Mouse (Mus musculus): ENCODE results near the gene Ovca2. TPM values are rescaled to one million over a fixed set of nuclear protein-coding genes. Genes with fewer than 3 reads are reported as not detected.
A peak's percentile ranks its signal among the peaks of the same experiment; 100 is the strongest.

Gene Ovca2
- polyA plus RNA-seq, 1 experiment from 2014 or later = 29.5 TPM

- Histone ChIP-seq H3K9me3 (no peaks in the 10 kb centered on the region), H3K4me2 (replicated peaks) (no peak overlapping the region), H3K36me3 (peaks cover 72% of the 10 kb centered on the region), H3K4me3 (no peak overlapping the region), H3K27ac (no peak overlapping the region), H3K9ac (no peak overlapping the region), H3K4me1 (peaks cover 62% of the 10 kb centered on the region), H3K27me3 (peaks cover 20% of the 10 kb centered on the region)
- no peak for ATAC-seq (ENCODE audit: low FRiP score, low read depth)
- WGBS = 68% methylated on average over 2 of the region's 2 CpGs
Measured at GRCm38 (mm10) chr11:75159564-75159963, 19.1 kb downstream of the Ovca2 start.

- H3K4me2 ChIP-seq (replicated peaks) = no peak overlapping the region
- H3K9me3 ChIP-seq = no peaks in the 10 kb centered on the region
- H3K9ac ChIP-seq = no peak overlapping the region
- H3K27ac ChIP-seq = peak overlapping the region; percentile 39; the same call in 1 of the 2 replicates
- peaks cover 60% of the 10 kb centered on the region for H3K36me3 ChIP-seq
- H3K4me3 ChIP-seq = no peak overlapping the region
- 89% methylated on average over 14 of the region's 14 CpGs for WGBS
- H3K4me1 ChIP-seq = peaks cover 59% of the 10 kb centered on the region
- no peak for ATAC-seq (ENCODE audit: low FRiP score, low read depth)
- peaks cover 9% of the 10 kb centered on the region for H3K27me3 ChIP-seq
Measured at GRCm38 (mm10) chr11:75158432-75158831, 20.2 kb downstream of the Ovca2 start.

- Histone ChIP-seq H3K4me1 (peaks cover 54% of the 10 kb centered on the region), H3K27me3 (peaks cover 4% of the 10 kb centered on the region), H3K27ac (no peak overlapping the region; the same call in 1 of the 2 replicates), H3K9ac (no peak overlapping the region), H3K9me3 (no peaks in the 10 kb centered on the region), H3K4me3 (no peak overlapping the region), H3K4me2 (replicated peaks) (no peak overlapping the region), H3K36me3 (peaks cover 59% of the 10 kb centered on the region)
- no peak for ATAC-seq (ENCODE audit: low FRiP score, low read depth)
- 34% methylated on average over 2 of the region's 2 CpGs for WGBS
Measured at GRCm38 (mm10) chr11:75157901-75158300, 20.7 kb downstream of the Ovca2 start.

- no peak for ATAC-seq (ENCODE audit: low FRiP score, low read depth)
- H3K27ac ChIP-seq = peak overlapping the region; percentile 61; the same call in 1 of the 2 replicates
- no peaks in the 10 kb centered on the region for H3K27me3 ChIP-seq
- WGBS = 39% methylated on average over 4 of the region's 4 CpGs
- no peak overlapping the region for H3K4me2 ChIP-seq (replicated peaks)
- H3K36me3 ChIP-seq = peaks cover 53% of the 10 kb centered on the region
- H3K9ac ChIP-seq = 0 out of 2 replicates have a peak overlapping the region, but pooled peaks have one; percentile 25
- H3K9me3 ChIP-seq = no peaks in the 10 kb centered on the region
- no peak overlapping the region for H3K4me3 ChIP-seq
- H3K4me1 ChIP-seq = peaks cover 49% of the 10 kb centered on the region
Measured at GRCm38 (mm10) chr11:75157037-75157436, 21.6 kb downstream of the Ovca2 start.

GRCm38 (mm10) chr11:75156416-75156815 is 22.2 kb downstream of the Ovca2 start:
- Histone ChIP-seq H3K27me3 (no peaks in the 10 kb centered on the region), H3K4me2 (replicated peaks) (no peak overlapping the region), H3K9me3 (no peaks in the 10 kb centered on the region), H3K4me1 (peaks cover 43% of the 10 kb centered on the region), H3K9ac (peak overlapping the region; percentile 43; the same call in 1 of the 2 replicates), H3K4me3 (no peak overlapping the region), H3K27ac (peak overlapping the region; percentile 64), H3K36me3 (peaks cover 51% of the 10 kb centered on the region)
- 23% methylated on average over 5 of the region's 5 CpGs for WGBS
- no peak for ATAC-seq (ENCODE audit: low FRiP score, low read depth)

GRCm38 (mm10) chr11:75155985-75156384 is 22.6 kb downstream of the Ovca2 start:
- no peak for ATAC-seq (ENCODE audit: low FRiP score, low read depth)
- Histone ChIP-seq H3K27ac (peak overlapping the region; percentile 64), H3K36me3 (peaks cover 51% of the 10 kb centered on the region), H3K9me3 (no peaks in the 10 kb centered on the region), H3K4me1 (peaks cover 39% of the 10 kb centered on the region), H3K4me3 (no peak overlapping the region), H3K9ac (peak overlapping the region; percentile 43; the same call in 1 of the 2 replicates), H3K4me2 (replicated peaks) (no peak overlapping the region), H3K27me3 (no peaks in the 10 kb centered on the region)
- WGBS = 30% methylated on average over 6 of the region's 6 CpGs

- Histone ChIP-seq H3K36me3 (peaks cover 48% of the 10 kb centered on the region), H3K27ac (no peak overlapping the region), H3K4me3 (no peak overlapping the region), H3K9ac (no peak overlapping the region), H3K9me3 (no peaks in the 10 kb centered on the region), H3K4me1 (peaks cover 45% of the 10 kb centered on the region), H3K27me3 (no peaks in the 10 kb centered on the region), H3K4me2 (replicated peaks) (no peak overlapping the region)
- no peak for ATAC-seq (ENCODE audit: low FRiP score, low read depth)
- 73% methylated on average over 6 of the region's 6 CpGs for WGBS
Measured at GRCm38 (mm10) chr11:75154053-75154585, 24.5 kb downstream of the Ovca2 start.

- no peak overlapping the region for H3K4me3 ChIP-seq
- no peak for ATAC-seq (ENCODE audit: low FRiP score, low read depth)
- H3K4me2 ChIP-seq (replicated peaks) = no peak overlapping the region
- WGBS = 74% methylated on average over 18 of the region's 18 CpGs
- peaks cover 57% of the 10 kb centered on the region for H3K4me1 ChIP-seq
- no peak overlapping the region for H3K27ac ChIP-seq
- no peaks in the 10 kb centered on the region for H3K27me3 ChIP-seq
- H3K9ac ChIP-seq = no peak overlapping the region
- peaks cover 37% of the 10 kb centered on the region for H3K36me3 ChIP-seq
- H3K9me3 ChIP-seq = no peaks in the 10 kb centered on the region
Measured at GRCm38 (mm10) chr11:75152603-75153557, 25.8 kb downstream of the Ovca2 start.

GRCm38 (mm10) chr11:75150346-75150745 is 28.3 kb downstream of the Ovca2 start:
- Histone ChIP-seq H3K27ac (no peak overlapping the region), H3K4me3 (no peak overlapping the region), H3K9ac (no peak overlapping the region), H3K4me1 (peaks cover 58% of the 10 kb centered on the region), H3K4me2 (replicated peaks) (no peak overlapping the region), H3K36me3 (peaks cover 35% of the 10 kb centered on the region), H3K9me3 (no peaks in the 10 kb centered on the region), H3K27me3 (no peaks in the 10 kb centered on the region)
- ATAC-seq (ENCODE audit: low FRiP score, low read depth) = no peak
- WGBS = 79% methylated on average over 1 of the region's 1 CpGs

- no peak for ATAC-seq (ENCODE audit: low FRiP score, low read depth)
- H3K4me1 ChIP-seq = peaks cover 54% of the 10 kb centered on the region
- peak overlapping the region; percentile 94 for H3K27ac ChIP-seq
- WGBS = 79% methylated on average over 9 of the region's 11 CpGs
- H3K4me2 ChIP-seq (replicated peaks) = peak overlapping the region; percentile 33
- no peak overlapping the region for H3K9ac ChIP-seq
- no peaks in the 10 kb centered on the region for H3K27me3 ChIP-seq
- H3K4me3 ChIP-seq = no peak overlapping the region
- peaks cover 51% of the 10 kb centered on the region for H3K36me3 ChIP-seq
- no peaks in the 10 kb centered on the region for H3K9me3 ChIP-seq
Measured at GRCm38 (mm10) chr11:75148332-75149035, 30.2 kb downstream of the Ovca2 start.

- peaks cover 58% of the 10 kb centered on the region for H3K4me1 ChIP-seq
- H3K27me3 ChIP-seq = no peaks in the 10 kb centered on the region
- no peaks in the 10 kb centered on the region for H3K9me3 ChIP-seq
- H3K27ac ChIP-seq = peak overlapping the region; percentile 94
- no peak overlapping the region; the same call in 1 of the 2 replicates for H3K9ac ChIP-seq
- peak overlapping the region; percentile 33 for H3K4me2 ChIP-seq (replicated peaks)
- H3K36me3 ChIP-seq = peaks cover 53% of the 10 kb centered on the region
- H3K4me3 ChIP-seq = no peak overlapping the region
- ATAC-seq (ENCODE audit: low FRiP score, low read depth) = peak; percentile 83
- WGBS = 7% methylated on average over 3 of the region's 3 CpGs
Measured at GRCm38 (mm10) chr11:75147846-75148168, 30.8 kb downstream of the Ovca2 start.
